Comparison of ENCODE assay signal across 8 mouse cellular contexts in genomic region chr8:84554301-84555027, GRCm38 (mm10).
DNase-seq lines count a peak whose midpoint lies in the region; ATAC-seq and TF ChIP-seq lines count a peak whose summit lies in the region.

No protein-coding gene starts in this region.

- WGBS in limb, embryonic 10.5 days = 56% methylated on average over 14 of the region's 14 CpGs
- WGBS in midbrain, postnatal 0 days = 40% methylated on average over 14 of the region's 14 CpGs

- no peaks in the 10 kb centered on the region for H3K9me3 ChIP-seq in limb, embryonic 10.5 days (replicated peaks)
- H3K9me3 ChIP-seq in midbrain, postnatal 0 days (ENCODE audit: low read length) = no peaks in the 10 kb centered on the region

- intact Hi-C loops in gastrocnemius, postnatal 14 days (cut with DNase I; ENCODE audit: low total_unique reads) = loop anchor here (5.0 kb wide), 1 partner anchor 192 kb away; no protein-coding TSS in a partner anchor

- TF ChIP-seq CTCF in midbrain, postnatal 0 days (IDR thresholded peaks at IDR 0.05) = peak; percentile 88

- peak; percentile 84 for DNase-seq in 3134 (ENCODE audit: extremely low read depth, insufficient read length, low spot score)
- DNase-seq in adrenal gland, adult (ENCODE audit: inconsistent age in 2 of 2, low spot score in 1 of 2) = peak; percentile 53 to 77
- DNase-seq in embryo, embryonic 10 days (ENCODE audit: low spot score) = peak; percentile 77
- DNase-seq in gastrocnemius, postnatal 14 days = peak; percentile 72
- peak; percentile 57 for DNase-seq in induced T-regulatory cell, adult 2 months (ENCODE audit: low read depth)
- peak; percentile 70 for DNase-seq in limb, embryonic 10.5 days (ENCODE audit: low spot score)
- DNase-seq in midbrain, postnatal 0 days (ENCODE audit: low spot score) = peak; percentile 96
- peak; percentile 25 for DNase-seq in testis, postnatal 14 days (ENCODE audit: low spot score)

- peaks cover 62% of the 10 kb centered on the region for H3K27me3 ChIP-seq in limb, embryonic 10.5 days (ENCODE audit: low read depth, poor library complexity, severe bottlenecking)
- peaks cover 26% of the 10 kb centered on the region for H3K27me3 ChIP-seq in midbrain, postnatal 0 days (ENCODE audit: insufficient read depth, low read length)

- H3K27ac ChIP-seq in limb, embryonic 10.5 days = no peak overlapping the region
- H3K27ac ChIP-seq in midbrain, postnatal 0 days (ENCODE audit: low read depth, low read length) = no peak overlapping the region

- H3K4me2 ChIP-seq in midbrain, postnatal 0 days (ENCODE audit: low read depth, low read length, poor library complexity, severe bottlenecking) = no peak overlapping the region

- H3K4me1 ChIP-seq in limb, embryonic 10.5 days = peaks cover 7% of the 10 kb centered on the region
- no peaks in the 10 kb centered on the region for H3K4me1 ChIP-seq in midbrain, postnatal 0 days (ENCODE audit: insufficient read depth, low read length)

- no peak overlapping the region for H3K9ac ChIP-seq in midbrain, postnatal 0 days (replicated peaks; ENCODE audit: low read length, poor library complexity, severe bottlenecking)

- no peaks in the 10 kb centered on the region for H3K36me3 ChIP-seq in limb, embryonic 10.5 days
- H3K36me3 ChIP-seq in midbrain, postnatal 0 days (ENCODE audit: insufficient read depth, low read length) = peaks cover 29% of the 10 kb centered on the region

- H3K4me3 ChIP-seq in limb, embryonic 10.5 days = no peak overlapping the region
- no peak overlapping the region for H3K4me3 ChIP-seq in midbrain, postnatal 0 days (ENCODE audit: low read depth, low read length)

- ATAC-seq in midbrain, postnatal 0 days (ENCODE audit: low FRiP score) = peak; percentile 73

Comparison
In these comparisons a context has a peak if more than half of its experiments do, and no peak if none do; other contexts are left out.
1. DNase-seq: peak in every context shown above with its lines; median percentile 96 in midbrain, postnatal 0 days; 84 in 3134; 77 in embryo, embryonic 10 days; 72 in gastrocnemius, postnatal 14 days; 70 in limb, embryonic 10.5 days; 65 in adrenal gland, adult; 57 in induced T-regulatory cell, adult 2 months; 25 in testis, postnatal 14 days.